Mouse (Mus musculus) testis, postnatal 10 days (tissue): ENCODE data around the gene Nrg4.
A peak's percentile ranks its signal among the peaks of the same experiment; 100 is the strongest.

Source experiments
- DNase-seq: peaks from one replicate; pipeline ENCODE4 v3.0.0; 2021; ENCODE audit warnings: low spot score

Nrg4 gene

DNA sequence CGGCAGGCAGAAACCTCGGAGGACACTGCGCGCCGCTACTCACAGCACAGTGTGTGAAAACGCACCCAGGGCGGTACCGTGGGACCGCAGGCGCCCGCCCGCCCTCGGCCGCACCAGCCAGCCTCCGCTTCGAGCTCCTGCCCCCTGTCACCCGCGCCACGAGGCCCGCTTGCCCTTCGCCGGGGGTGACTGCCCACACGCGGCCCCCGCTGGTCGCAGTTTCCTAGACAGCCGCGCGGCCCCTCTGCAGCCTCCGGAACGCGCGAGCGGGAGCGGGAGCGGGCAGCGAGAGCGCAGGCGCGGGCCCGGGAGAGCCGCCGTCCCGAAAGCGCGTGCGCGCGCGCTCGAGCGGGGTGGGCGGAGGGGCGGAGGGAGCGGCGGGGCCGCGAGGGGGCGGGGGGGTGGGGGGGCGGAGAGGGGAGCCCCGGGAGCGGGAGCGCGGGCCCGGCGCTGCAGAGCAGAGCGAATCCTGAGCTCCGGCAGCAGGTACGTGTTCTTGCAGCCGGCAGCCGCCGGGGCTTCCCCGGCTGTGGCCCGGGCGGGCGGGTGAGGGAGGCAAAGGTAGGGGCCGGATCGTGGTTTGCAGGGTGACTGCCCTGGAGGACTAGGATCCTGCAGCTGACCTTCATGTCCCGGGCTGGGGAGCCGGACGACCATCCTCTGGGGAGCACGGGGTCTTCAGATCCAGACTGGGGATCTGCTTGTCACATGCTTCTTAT, at the start of gene Nrg4, which contains the start of gene Tmem266:
Nrg4 (minus strand) TSS at position 330 of the 719 bp plus-strand sequence.
Tmem266 (plus strand) TSS at position 399 of the 719 bp plus-strand sequence.
- peak; percentile 84 for DNase-seq

DNA sequence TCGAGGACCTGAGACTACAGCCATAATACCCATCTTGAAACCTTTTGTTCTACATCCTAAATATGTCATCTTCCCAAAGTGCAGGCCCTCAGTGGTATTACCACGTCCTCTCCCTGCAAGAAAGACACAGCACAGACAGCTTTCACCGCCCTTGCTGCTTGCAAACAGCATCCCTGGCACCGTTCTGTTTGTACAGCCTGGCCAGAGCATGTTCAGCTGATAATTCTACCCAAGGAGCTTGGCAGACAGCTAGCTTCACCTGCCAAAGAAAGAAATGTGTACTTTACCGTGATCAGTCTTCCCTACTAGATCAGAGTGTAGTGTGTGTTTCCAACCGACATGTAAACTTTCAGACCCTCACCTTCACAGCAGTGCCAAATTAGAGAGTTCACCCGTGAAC, 45.3 kb upstream of the Nrg4 start:
- DNase-seq: no peak

DNA sequence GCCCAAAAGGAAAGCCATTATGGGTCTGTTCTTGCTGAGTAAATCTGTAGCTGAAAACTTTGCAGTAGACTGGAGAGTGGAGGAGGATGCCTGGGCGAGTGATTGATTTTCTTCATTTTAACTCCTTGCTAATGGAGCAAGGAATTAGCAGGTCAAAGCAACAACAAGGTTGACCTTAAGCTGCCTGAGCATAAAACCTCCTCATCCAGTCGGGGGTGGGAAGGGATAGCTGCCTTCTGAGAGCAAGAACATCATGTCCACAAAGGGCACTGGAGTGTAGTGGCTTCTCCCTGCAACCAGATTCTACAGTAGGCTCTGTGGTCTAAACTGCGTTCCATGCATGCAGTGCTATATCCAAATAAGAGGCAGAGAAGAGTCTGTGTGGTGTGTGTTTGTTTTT, 41.4 kb upstream of the Nrg4 start:
- no peak for DNase-seq

DNA sequence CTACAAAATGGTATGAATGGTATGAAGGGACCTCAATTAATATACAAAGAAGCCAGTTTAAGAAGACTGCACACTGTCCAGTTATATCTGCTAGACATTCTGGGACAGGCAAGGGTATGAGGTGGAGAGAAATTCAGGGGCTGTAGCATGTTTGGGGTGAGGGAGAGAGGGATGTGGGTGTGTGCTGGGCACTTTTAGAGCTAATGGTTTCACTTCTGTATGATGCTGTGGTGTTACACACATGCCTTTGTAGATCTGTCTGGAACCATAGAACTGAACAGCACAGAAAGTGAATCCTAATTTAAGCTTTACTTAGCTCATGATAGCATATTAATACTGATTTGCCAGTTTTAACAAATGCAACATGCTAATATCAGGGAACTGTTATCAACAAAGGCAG, 37.1 kb upstream of the Nrg4 start:
- DNase-seq: no peak

DNA sequence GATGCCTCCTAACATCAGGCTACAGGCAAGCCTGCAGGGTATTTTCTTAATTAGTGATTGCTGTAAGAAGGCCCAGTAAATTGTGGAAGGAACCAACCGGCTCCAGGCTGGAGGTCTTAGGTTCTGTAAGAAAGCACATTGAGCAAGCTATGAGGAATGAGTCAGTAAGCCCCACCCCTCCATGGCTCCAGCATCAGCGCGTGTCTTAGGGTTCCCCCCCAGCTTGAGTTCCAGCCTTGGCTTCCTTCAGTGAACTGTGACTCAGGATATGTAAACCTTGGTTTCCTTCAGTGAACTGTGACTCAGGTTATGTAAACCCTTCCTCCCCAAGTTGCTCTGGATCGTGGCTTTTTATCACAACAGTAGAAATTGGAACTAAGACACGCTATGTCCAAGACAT, 35.3 kb upstream of the Nrg4 start:
- DNase-seq: no peak

DNA sequence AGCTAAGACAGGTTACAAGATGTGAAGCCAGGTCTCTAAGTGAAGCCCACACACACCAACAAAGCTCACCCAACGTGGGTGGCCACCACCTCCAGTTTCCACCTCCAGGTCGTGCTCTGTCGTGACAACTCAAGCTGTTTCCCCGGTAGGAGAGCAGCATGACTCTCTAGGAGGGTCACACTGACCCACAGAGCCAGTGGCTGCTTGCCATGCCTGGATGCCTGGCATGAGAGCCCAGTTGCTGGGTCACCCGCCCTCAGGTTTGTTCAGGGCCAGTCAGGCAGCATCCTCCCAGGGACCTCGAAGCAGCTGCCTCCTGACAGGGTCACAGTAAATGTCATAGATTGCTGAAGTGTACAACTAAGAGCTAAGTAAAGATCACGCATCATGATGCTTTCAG, 34.2 kb upstream of the Nrg4 start:
- no peak for DNase-seq

DNA sequence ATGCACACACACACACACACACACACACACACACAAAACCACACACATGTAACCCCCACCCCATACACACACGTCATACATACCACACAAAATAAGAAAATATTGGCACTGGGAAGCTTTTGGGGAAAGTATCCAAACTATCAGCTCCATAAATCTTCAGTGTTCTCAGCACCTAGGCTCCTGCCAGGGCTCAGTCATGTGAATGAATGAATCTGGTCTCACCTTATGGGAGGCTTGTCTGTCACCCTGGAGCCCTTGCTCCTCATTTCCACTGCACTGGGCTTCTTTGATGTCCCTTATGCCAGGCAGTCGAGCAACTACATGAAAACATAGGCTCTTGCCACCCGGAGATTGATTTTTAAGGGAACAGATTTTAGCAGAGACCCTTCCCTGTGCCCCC, 33.7 kb upstream of the Nrg4 start:
- DNase-seq: no peak

DNA sequence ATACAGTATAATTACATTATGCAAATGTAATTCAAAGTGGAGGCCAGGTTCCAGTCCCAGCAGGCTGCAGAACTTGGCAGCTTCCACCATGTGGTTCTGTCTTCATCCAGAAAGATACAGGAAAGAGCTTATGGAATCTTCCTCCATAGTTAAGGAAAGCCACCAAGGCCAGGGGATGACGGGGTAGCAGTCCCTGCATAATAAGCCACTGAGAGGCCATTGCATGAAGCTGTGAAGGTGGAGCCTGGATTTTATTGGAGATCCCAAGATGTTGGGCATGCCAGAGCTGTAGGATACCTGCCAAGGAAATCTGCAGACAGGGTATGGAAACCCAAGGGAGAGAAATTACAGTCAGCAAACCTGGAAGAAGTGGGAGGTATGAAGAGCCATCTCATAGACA, 30.5 kb upstream of the Nrg4 start:
- DNase-seq: no peak

DNA sequence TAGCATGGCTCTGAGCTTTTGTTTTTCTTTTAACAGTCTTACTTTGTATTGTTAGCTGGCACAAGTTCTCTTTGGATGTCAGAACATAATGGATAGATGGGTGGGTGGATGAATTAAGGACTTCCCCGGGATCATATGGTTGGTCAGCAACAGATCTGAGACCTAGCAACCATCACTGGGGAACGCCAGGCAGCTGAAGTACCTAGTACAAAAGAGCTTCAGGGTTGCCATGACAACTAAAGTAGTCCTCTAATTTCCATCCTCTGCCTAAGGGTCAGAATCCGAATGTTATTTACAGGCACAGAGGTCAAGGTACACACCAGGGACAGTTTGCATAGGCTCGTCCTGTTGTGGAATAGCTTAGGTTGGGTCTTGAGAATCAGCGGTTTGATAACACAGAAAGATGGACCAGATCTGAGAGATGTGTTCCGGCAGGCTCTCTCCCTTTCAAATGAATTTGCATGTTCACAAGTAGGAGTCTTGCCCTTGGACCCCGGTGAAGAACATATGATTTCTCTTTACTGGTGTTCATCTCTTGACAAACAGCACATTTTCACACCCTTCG, 28.7 kb upstream of the Nrg4 start:
- DNase-seq: no peak

DNA sequence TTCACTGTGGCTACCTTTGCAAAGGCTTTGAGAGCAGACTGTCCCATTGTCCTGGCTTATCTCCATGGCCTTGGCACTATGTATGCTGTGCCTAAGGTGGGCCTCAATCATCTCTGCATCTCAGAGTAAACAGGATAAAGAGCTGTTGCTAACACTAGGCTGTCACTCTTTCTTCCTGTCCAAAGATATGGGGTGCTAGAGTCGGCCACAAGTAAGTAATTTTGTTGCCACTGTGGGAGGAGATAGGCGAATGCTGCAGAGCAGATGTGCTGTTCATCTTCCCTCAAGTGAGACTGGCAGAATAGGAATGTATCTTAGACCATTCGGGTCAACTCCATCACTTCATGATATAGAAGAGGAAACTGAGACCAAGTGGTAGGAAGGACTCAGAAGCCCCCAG, 28.0 kb upstream of the Nrg4 start:
- DNase-seq: no peak

DNA sequence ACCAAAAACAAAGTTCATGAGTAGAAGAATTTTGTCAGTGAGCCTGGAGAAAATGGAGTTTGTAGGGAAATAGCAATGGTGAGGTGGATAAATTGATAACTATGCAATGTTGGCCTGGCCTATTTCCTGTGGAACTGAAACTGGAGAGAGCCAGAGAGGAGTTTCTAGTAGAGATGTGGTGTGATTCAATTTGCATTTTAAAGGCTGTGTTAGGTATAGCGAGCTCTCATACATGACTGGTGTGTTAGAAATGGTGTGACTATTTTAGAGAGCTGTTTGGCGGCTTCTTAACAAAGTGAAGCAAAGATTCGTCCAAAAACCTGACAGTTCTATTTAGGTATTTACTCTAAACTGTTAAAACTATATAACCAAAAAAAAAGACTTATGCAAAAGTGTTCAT, 22.0 kb upstream of the Nrg4 start:
- no peak for DNase-seq

DNA sequence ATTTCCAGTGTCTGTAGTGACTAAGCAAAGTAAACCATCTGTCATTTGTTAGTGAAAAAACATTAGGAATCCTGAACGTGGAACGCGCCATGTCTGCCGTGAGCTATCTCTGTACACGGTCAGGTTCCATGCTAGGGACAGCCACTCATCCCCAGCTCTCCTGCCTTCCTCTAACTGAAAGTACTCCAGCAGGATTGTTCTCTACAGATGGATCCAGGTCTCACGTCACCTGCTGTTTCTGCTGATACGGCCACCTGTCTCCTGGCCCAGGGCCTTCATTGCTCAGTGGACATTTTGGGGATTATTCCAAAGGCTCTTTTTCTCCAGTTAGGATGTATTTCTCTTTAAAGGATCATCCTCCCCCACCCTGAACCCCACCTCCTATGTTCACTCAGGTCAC, 18.7 kb upstream of the Nrg4 start:
- no peak for DNase-seq

DNA sequence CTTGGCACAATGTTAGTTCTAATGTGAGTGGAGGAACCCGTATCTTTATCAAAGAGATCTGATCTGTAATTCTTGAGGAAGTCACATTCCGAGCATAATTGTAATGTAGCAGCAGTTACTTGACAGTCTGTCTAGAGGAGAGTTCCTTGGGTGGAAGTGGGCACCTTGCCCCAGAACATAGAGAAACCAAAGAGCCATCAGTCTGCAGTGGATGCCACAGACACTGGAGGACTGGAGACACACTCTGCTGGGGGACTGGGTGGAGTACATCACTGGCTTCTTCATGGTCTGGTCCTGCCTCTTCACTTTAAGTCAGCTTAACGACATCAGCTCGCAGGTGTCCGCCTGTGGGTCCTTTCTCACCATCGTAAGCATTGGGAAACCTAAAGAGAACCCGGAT, 17.5 kb upstream of the Nrg4 start:
- no peak for DNase-seq

DNA sequence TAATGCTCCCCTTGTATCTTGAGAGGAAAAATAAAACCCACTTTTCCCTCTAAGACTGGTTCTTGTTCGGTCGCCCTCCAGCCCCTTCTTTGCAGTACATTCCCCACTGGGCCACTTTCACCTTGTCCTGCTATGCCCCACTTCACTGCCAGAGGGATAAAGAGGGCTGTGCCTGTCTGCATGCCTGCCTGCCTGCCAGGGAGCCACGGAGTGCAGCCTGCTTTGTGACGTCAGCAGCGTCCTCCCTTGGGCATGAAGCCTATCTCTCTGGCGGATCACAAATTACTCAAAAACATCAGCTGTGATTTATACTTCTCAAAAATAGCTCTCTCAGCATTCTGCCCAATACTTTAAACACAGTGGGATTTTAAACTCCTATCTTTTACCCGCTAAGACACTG, 6.3 kb upstream of the Nrg4 start:
- DNase-seq: no peak

DNA sequence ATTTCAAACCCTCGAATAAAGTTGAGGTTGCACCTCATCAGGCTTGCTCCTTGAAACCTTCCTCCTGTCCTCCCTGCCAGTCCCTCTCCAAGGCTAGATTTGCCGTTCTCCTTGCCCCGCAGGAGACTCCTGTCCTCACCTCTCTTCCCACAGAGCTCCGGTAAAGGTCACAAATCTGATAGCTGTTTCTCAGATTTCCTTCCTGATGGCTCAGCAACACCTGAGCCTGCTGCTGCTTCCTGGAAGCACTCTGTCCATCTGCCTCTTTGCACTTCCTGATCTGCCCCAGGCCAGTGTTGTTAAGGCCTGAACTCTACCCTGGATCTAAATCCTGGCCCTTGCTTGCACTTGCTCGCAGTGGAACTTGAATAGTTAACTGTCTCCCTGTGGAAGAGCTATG, 5.8 kb upstream of the Nrg4 start:
- no peak for DNase-seq

DNA sequence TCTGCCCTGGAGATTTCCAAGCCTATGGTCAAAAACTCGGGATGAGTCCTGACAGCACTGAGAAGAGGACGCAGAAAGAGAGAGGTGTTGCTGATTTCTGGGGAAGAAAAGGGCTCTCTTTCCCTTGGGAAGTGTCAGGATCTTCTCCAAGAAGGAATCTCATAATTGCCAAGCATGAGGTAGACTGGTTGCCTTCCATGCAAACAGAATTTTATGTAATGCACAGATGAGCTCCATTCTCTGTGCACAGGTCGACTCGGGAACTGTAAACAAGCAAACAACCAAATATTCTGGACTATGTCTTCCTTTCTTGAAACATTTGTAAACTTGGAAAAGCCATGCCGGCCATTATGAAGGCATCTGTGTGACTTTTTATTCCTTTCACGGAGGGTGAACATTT, 2.8 kb upstream of the Nrg4 start:
- no peak for DNase-seq

DNA sequence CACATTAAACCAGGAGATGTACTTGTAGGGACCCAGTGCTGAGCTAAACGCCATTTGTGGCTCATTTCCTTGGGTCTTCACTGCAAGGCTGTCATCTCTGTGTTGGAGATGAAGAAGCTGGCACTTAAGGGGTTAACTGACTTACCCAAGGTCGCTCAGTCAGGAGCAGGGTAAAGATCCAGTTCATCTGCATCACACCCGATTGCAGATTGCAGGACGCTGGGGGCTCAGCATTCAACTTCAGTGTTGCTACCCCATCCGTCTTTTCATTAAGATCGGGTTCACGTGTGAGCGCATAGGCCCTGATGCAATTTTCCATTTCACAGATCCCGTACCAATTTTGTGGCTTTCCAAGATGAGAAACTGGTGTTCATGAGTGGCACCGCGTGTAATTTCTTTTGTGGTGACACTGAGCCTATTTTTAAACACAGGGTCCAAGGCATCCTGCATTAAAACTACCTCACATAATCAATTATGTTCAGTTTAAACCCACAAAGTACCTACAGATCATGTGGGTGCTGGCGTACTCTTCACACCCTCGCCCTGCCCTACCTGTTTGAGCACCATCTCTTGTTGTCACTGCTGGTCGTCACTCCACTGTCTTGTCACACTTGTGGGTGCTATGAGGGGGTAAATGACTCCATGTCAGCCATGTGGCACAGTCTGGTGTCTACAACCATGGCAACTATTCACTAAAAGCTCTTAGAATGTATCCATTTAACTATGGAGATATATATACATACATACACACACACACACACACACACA, 1.7 kb upstream of the Nrg4 start:
- DNase-seq: no peak

DNA sequence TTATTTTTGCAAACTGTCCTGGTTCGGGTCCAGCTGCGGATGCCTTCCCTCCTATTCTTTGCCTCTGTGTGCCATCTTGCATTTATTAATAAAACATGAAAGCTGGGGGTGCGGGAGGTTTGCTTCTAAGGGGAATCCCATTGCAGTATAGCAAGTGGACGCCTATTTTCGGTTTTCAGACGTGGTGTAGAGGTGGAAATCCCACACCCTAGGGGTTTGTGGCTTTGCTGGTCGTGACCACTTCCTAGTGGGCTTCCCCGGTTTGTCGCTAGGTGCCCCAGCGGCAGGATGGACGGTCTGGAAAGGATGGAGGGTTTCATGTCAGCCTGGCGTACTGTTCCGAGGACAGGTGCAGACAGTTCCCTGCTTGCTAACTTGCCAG, 581 bp upstream of the Nrg4 start:
- no peak for DNase-seq

DNA sequence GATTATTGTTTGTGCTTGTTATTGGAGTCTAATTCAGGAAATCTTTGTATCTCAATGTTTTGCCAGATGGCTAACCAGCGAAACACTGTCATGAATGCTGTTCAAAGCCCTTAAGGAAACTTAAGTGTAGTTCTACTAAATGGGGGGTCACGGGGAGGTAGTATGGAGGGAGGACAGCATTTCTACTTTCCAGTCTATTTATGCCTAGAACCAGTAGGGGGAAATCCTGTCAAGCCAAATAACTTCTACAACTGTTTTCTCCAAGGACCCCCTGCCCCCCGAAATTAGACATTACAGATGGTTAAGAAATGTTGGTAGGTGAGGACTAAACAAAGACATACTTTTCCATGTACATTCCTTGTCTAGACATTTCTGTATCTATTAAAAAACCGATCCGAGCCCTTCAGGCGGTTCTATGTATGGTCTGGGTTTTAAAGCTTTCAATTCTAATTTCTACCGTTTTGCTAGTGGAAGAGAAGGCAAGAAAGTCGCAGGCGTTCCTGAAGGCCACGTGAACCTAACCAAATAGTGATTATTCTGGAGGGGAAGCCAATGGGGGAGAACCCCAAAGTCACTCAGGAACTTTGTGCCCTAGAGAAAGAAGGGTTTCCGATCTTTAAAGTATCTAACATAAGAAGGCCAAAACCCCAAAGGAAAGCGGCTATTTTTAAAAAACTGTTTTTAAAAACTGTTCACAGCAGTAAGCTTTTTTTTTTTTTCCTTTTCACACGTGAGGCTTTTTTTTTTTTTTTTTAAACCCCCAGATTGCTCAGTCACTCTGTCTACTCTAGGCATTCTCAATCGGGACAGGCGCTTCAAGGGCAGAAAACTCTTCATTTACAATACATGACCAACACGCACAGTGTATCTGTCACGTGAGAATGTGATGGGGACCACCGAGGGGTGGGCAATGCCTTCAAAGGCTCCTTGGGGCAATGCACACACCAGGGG, 805 bp downstream of the Nrg4 start:
- DNase-seq: no peak

DNA sequence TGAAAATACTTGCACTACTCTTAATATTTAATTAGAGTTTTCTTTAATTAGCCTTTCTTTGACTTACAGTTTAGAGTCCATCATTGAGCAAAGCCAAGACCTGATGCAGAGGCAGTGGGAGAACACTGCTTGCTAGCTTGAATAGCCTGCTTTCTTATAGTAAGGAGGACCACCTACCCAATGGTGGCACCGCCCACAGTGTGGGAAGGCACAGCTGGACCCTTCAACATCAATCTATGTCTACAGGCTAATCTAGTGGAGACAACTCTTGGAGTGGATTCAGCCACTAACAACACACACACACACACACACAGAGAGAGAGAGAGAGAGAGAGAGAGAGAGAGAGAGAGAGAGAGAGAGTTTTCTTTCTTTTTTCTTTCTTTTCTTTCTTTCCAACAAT, 1.6 kb downstream of the Nrg4 start:
- no peak for DNase-seq

DNA sequence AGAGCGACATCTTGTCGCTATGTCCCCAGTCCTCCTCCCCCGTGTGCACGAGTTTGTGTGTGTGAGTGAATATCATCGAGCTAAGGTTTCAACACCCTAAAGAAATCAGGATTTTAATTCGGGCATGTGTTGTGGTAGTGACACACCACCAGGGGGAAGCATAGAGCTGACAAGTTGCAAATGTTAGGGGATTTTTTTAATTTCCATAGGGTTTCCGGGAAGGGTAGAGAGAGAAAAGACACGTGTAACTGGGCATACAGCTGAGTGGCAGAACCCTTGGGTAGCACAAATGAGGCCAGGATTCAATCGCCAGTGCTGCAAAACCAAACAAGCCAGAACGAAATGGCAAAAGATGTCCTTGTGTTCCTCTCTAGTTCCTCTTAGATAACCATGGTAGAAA, 2.1 kb downstream of the Nrg4 start:
- DNase-seq: no peak

DNA sequence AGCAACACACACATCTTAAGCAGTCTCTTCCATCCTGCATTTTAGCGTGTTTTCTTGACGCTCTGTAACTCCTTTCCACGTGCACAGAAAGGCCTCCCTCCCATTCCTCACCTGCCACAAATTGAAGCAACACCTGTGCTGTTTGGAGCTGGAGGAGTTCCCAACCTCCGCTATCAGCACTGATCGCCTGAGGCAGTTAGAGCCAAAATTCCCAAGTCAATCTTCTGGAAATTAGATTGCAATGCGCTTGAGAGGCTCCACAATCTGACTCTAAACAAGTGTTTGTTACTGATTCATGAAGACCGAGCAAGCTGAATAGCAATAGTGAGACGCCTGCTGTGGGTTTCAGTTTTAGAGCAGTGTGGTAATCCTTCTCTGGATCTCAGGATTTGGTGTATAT, 2.6 kb downstream of the Nrg4 start:
- no peak for DNase-seq
